Mouse (Mus musculus) Muller cell, postnatal 12 days (primary cell): ENCODE measurements around the gene Olfr559.
A peak's percentile ranks its signal among the peaks of the same experiment; 100 is the strongest.

ENCODE experiments used
- DNase-seq: peaks from one replicate; pipeline ENCODE4 v3.0.0-alpha.2; 2015; ENCODE audit errors: inconsistent ontology term

Gene Olfr559

GRCm38 (mm10) chr7:102727391-102727790, at the start of gene Olfr559:
Gene Olfr559, minus strand, starts transcription at chr7:102727491.
- DNase-seq, result no peak

GRCm38 (mm10) chr7:102770921-102771320, 43.6 kb upstream of the Olfr559 start, which contains the start of gene Olfr561:
Gene Olfr561, plus strand, starts transcription at chr7:102771221.
- no peak for DNase-seq

GRCm38 (mm10) chr7:102759266-102759665, 32.0 kb upstream of the Olfr559 start, which contains the start of the genes Olfr560 and Olfr78:
Gene Olfr560, minus strand, starts transcription at chr7:102759366.
Gene Olfr78, minus strand, starts transcription at chr7:102759471.
- no peak for DNase-seq

- no peak for DNase-seq
Measured at GRCm38 (mm10) chr7:102752086-102752485, 24.8 kb upstream of the Olfr559 start.

GRCm38 (mm10) chr7:102737705-102738104, 10.4 kb upstream of the Olfr559 start:
- DNase-seq, result no peak

GRCm38 (mm10) chr7:102733793-102734192, 6.5 kb upstream of the Olfr559 start:
- DNase-seq, result no peak

- DNase-seq, result no peak
Measured at GRCm38 (mm10) chr7:102718970-102719369, 8.3 kb downstream of the Olfr559 start, which contains the start of gene Olfr33. Gene Olfr33, minus strand, starts transcription at chr7:102719070.

- DNase-seq, result no peak
Measured at GRCm38 (mm10) chr7:102701915-102702314, 25.4 kb downstream of the Olfr559 start, which contains the start of gene Olfr558. Gene Olfr558, plus strand, starts transcription at chr7:102702215.

- DNase-seq, result no peak
Measured at GRCm38 (mm10) chr7:102698461-102698860, 28.8 kb downstream of the Olfr559 start.

- peak; percentile 11 for DNase-seq
Measured at GRCm38 (mm10) chr7:102695358-102696125, 31.7 kb downstream of the Olfr559 start, which contains the start of gene Olfr557. Gene Olfr557, plus strand, starts transcription at chr7:102695910.

GRCm38 (mm10) chr7:102686944-102687501, 40.3 kb downstream of the Olfr559 start, which contains the start of gene Trim68:
Gene Trim68, minus strand, starts transcription at chr7:102687327.
- DNase-seq, result peak; percentile 92

GRCm38 (mm10) chr7:102681916-102682315, 45.4 kb downstream of the Olfr559 start:
- DNase-seq, result no peak

- no peak for DNase-seq
Measured at GRCm38 (mm10) chr7:102676225-102676624, 51.1 kb downstream of the Olfr559 start.
